Mouse (Mus musculus) erythroblast, embryonic 14.5 days (primary cell): Measurements from ENCODE around the gene Cd3eap. TPM values are rescaled to one million over a fixed set of nuclear protein-coding genes. Genes with fewer than 3 reads are reported as not detected.

Source experiments
- H3K27me3 ChIP-seq: 2 replicates; pipeline ENCODE4 v1.6.1; 2012; ENCODE audit warnings: inconsistent platforms; ENCODE audit not compliant: control insufficient read depth
- H3K36me3 ChIP-seq: 2 replicates; pipeline ENCODE4 v1.6.1; 2012; ENCODE audit warnings: mild to moderate bottlenecking, inconsistent platforms; ENCODE audit not compliant: control insufficient read depth
- H3K4me1 ChIP-seq: 2 replicates; pipeline ENCODE4 v1.6.1; 2012; ENCODE audit warnings: inconsistent platforms; ENCODE audit not compliant: control insufficient read depth
- H3K4me3 ChIP-seq: replicated peaks from 2 replicates; pipeline ENCODE3; 2012; ENCODE audit warnings: moderate library complexity, mild to moderate bottlenecking, inconsistent platforms
- H3K9me3 ChIP-seq: 2 replicates; pipeline ENCODE4 v1.6.1; 2012; ENCODE audit warnings: low read length, inconsistent platforms, mixed read lengths; ENCODE audit not compliant: control insufficient read depth
- GATA1 ChIP-seq: IDR thresholded peaks from 2 replicates; pipeline ENCODE4 v1.6.1; 2012; ENCODE audit warnings: low read length, inconsistent platforms, mixed read lengths
- TAL1 ChIP-seq: IDR thresholded peaks from 3 replicates; pipeline ENCODE4 v1.6.1; 2012; ENCODE audit warnings: low read length, inconsistent platforms, mixed read lengths
- polyA plus RNA-seq: library from polyadenylated mRNA; stranded (reverse); fragments of >175 nt; gene quantifications from 2 replicates; pipeline ENCODE4 v1.2.3, GENCODE M21; 2012

The Cd3eap gene
- polyA plus RNA-seq, 1 experiment, result 0.70 TPM

GRCm38 (mm10) chr7:19356311-19356710, 3.0 kb downstream of the Cd3eap start:
- TF ChIP-seq GATA1 (no peak), TAL1 (no peak)
- no peaks in the 10 kb centered on the region for H3K27me3 ChIP-seq
- H3K36me3 ChIP-seq, result peaks cover 32% of the 10 kb centered on the region
- no peaks in the 10 kb centered on the region for H3K9me3 ChIP-seq
- peaks cover 36% of the 10 kb centered on the region for H3K4me1 ChIP-seq
- no peak overlapping the region for H3K4me3 ChIP-seq

GRCm38 (mm10) chr7:19354991-19355390, 4.3 kb downstream of the Cd3eap start:
- Histone ChIP-seq H3K27me3 (no peaks in the 10 kb centered on the region), H3K4me3 (no peak overlapping the region), H3K9me3 (no peaks in the 10 kb centered on the region), H3K4me1 (peaks cover 22% of the 10 kb centered on the region), H3K36me3 (peaks cover 35% of the 10 kb centered on the region)
- TF ChIP-seq GATA1, result no peak
- no peak for TF ChIP-seq TAL1

- TF ChIP-seq GATA1 (no peak), TAL1 (no peak)
- no peaks in the 10 kb centered on the region for H3K27me3 ChIP-seq
- H3K36me3 ChIP-seq, result peaks cover 11% of the 10 kb centered on the region
- H3K9me3 ChIP-seq, result no peaks in the 10 kb centered on the region
- no peak overlapping the region for H3K4me3 ChIP-seq
- peaks cover 7% of the 10 kb centered on the region for H3K4me1 ChIP-seq
Observed at GRCm38 (mm10) chr7:19350221-19350620, 9.1 kb downstream of the Cd3eap start.

GRCm38 (mm10) chr7:19349188-19349915, 9.9 kb downstream of the Cd3eap start:
- no peak overlapping the region for H3K4me3 ChIP-seq
- H3K4me1 ChIP-seq, result peaks cover 16% of the 10 kb centered on the region
- H3K36me3 ChIP-seq, result peaks cover 6% of the 10 kb centered on the region
- H3K27me3 ChIP-seq, result peaks cover 5% of the 10 kb centered on the region
- no peak for TF ChIP-seq TAL1
- no peak for TF ChIP-seq GATA1
- no peaks in the 10 kb centered on the region for H3K9me3 ChIP-seq

GRCm38 (mm10) chr7:19344938-19345471, 14.3 kb downstream of the Cd3eap start:
- H3K36me3 ChIP-seq, result no peaks in the 10 kb centered on the region; the same call in 1 of the 2 replicates
- TF ChIP-seq GATA1, result no peak
- TF ChIP-seq TAL1, result no peak
- H3K27me3 ChIP-seq, result peaks cover 47% of the 10 kb centered on the region
- peaks cover 29% of the 10 kb centered on the region for H3K4me1 ChIP-seq
- H3K9me3 ChIP-seq, result no peaks in the 10 kb centered on the region
- H3K4me3 ChIP-seq, result peak overlapping the region; percentile 67

- Histone ChIP-seq H3K4me3 (peak within 1 kb of the TSS; percentile 67), H3K27me3 (peaks cover 53% of the 10 kb centered on the region), H3K9me3 (no peaks in the 10 kb centered on the region), H3K4me1 (peaks cover 29% of the 10 kb centered on the region), H3K36me3 (no peaks in the 10 kb centered on the region; the same call in 1 of the 2 replicates)
- TF ChIP-seq TAL1 (no peak), GATA1 (no peak)
Observed at GRCm38 (mm10) chr7:19344237-19344847, 14.9 kb downstream of the Cd3eap start, which contains the start of gene Ercc1. Gene Ercc1 (plus strand): TSS chr7:19344778.

GRCm38 (mm10) chr7:19343210-19343808, 16.0 kb downstream of the Cd3eap start:
- Histone ChIP-seq H3K4me3 (no peak overlapping the region), H3K9me3 (no peaks in the 10 kb centered on the region), H3K36me3 (no peaks in the 10 kb centered on the region; the same call in 1 of the 2 replicates), H3K27me3 (peaks cover 59% of the 10 kb centered on the region), H3K4me1 (peaks cover 29% of the 10 kb centered on the region)
- no peak for TF ChIP-seq GATA1

- Histone ChIP-seq H3K4me1 (peaks cover 29% of the 10 kb centered on the region), H3K36me3 (no peaks in the 10 kb centered on the region), H3K9me3 (no peaks in the 10 kb centered on the region), H3K4me3 (no peak overlapping the region), H3K27me3 (peaks cover 65% of the 10 kb centered on the region)
- no peak for TF ChIP-seq TAL1
- TF ChIP-seq GATA1, result no peak
Observed at GRCm38 (mm10) chr7:19342481-19343027, 16.7 kb downstream of the Cd3eap start.
